Mouse (Mus musculus): Measurements from ENCODE around the gene Ppp1r32.

- TF ChIP-seq CTCF (IDR thresholded peaks at IDR 0.05; ENCODE audit: control insufficient read depth, insufficient read depth, insufficient replicate concordance, low read depth, low read length) (no peak), POLR2A (IDR thresholded peaks at IDR 0.05; ENCODE audit: control insufficient read depth, low read depth, low read length) (no peak)
Measured at GRCm38 (mm10) chr19:10444685-10445369, 37.9 kb downstream of the Ppp1r32 start.

Data from testis, adult 2 months (tissue).